In the genomic region with DNA sequence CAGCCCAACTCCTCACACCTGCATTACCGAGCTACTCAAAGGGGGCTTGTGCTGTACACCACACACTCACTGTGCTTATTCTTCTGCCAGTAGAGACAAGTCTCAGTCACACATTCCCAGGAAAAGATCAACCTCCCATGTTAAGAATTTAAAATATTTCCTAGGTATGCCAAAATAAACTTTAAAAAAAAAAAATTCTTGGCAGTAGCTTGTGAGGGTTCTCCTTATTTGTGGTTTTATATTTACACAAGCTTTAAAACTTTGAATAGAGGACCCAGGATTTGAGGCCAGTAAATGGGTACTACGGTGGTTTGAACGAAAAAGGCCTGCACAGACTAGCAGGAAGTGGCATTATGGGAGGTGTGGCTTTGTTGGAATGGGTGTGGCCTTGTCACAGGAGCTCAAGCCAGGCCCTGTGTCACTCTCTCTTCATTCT, we compare ENCODE assay signal across 19 mouse cellular contexts. TPM values are rescaled to one million over a fixed set of nuclear protein-coding genes. Genes with fewer than 3 reads are reported as not detected.
DNase-seq lines count a peak whose midpoint lies in the region; ATAC-seq lines count a peak whose summit lies in the region.
"Had no signal": no experiment of that assay in that cellular context is flagged by ENCODE, and none has a peak within 500 bp of the region (broad histone marks: within the 10 kb centered on the region; RNA-seq: fewer than 3 reads in every experiment).

No protein-coding gene starts in this region.

- no peak for DNase-seq in forebrain, embryonic 10.5 days (ENCODE audit: extremely low spot score, low spot score)
- no peak for DNase-seq in liver, embryonic 11.5 days (ENCODE audit: low spot score)
- DNase-seq in liver (no peak), ZHBTc4 (ENCODE audit: low read depth, low spot score) (peak; percentile 44)
- DNase-seq in neural tube, embryonic 10.5 days (ENCODE audit: extremely low spot score, low spot score) = no peak
- no peak for DNase-seq in adrenal gland, postnatal 10 days
- DNase-seq: gastrocnemius, adult 2 months; heart, adult 11 months; right cerebral cortex, postnatal 25 days; thymus, postnatal 4 days had no signal

- no peaks in the 10 kb centered on the region for H3K36me3 ChIP-seq in forebrain, embryonic 10.5 days (replicated peaks)
- H3K36me3 ChIP-seq in forebrain, embryonic 13.5 days (ENCODE audit: poor library complexity, severe bottlenecking) = no peaks in the 10 kb centered on the region
- H3K36me3 ChIP-seq in liver, embryonic 11.5 days (ENCODE audit: control insufficient read depth, insufficient read depth, low read length) = no peaks in the 10 kb centered on the region
- no peaks in the 10 kb centered on the region for H3K36me3 ChIP-seq in liver, embryonic 15.5 days (replicated peaks)
- H3K36me3 ChIP-seq: embryonic facial prominence, embryonic 15.5 days; hindbrain, embryonic 12.5 days; intestine, embryonic 15.5 days; neural tube, embryonic 13.5 days had no signal

- no peak overlapping the region for H3K9ac ChIP-seq in forebrain, embryonic 13.5 days
- H3K9ac ChIP-seq in liver, embryonic 11.5 days (ENCODE audit: low read depth, low read length) = no peak overlapping the region
- H3K9ac ChIP-seq in liver, embryonic 15.5 days = no peak overlapping the region
- H3K9ac ChIP-seq: embryonic facial prominence, embryonic 15.5 days; hindbrain, embryonic 12.5 days; intestine, embryonic 15.5 days; neural tube, embryonic 13.5 days had no signal

- H3K4me1 ChIP-seq in forebrain, embryonic 10.5 days = peaks cover 28% of the 10 kb centered on the region
- 0 out of 2 replicates have a peak, but pooled peaks cover 3% of the 10 kb centered on the region for H3K4me1 ChIP-seq in forebrain, embryonic 13.5 days
- H3K4me1 ChIP-seq in liver, embryonic 11.5 days (replicated peaks; ENCODE audit: control insufficient read depth, insufficient read depth, low read length) = peaks cover 18% of the 10 kb centered on the region
- peaks cover 42% of the 10 kb centered on the region for H3K4me1 ChIP-seq in liver, embryonic 15.5 days (replicated peaks)

- H3K27ac ChIP-seq in forebrain, embryonic 10.5 days = 0 out of 2 replicates have a peak overlapping the region, but pooled peaks have one; percentile 44
- H3K27ac ChIP-seq in forebrain, embryonic 13.5 days = no peak overlapping the region
- H3K27ac ChIP-seq in liver, embryonic 11.5 days (ENCODE audit: low read depth, low read length) = peak overlapping the region; percentile 90
- peak overlapping the region; percentile 84 for H3K27ac ChIP-seq in liver, embryonic 15.5 days (replicated peaks)
- H3K27ac ChIP-seq: embryonic facial prominence, embryonic 15.5 days; gastrocnemius, adult 2 months; hindbrain, embryonic 12.5 days; intestine, embryonic 15.5 days; neural tube, embryonic 13.5 days had no signal

- no peak overlapping the region for H3K4me3 ChIP-seq in forebrain, embryonic 10.5 days
- no peak overlapping the region for H3K4me3 ChIP-seq in forebrain, embryonic 13.5 days
- no peak overlapping the region for H3K4me3 ChIP-seq in liver, embryonic 11.5 days (ENCODE audit: low read depth, low read length)
- no peak overlapping the region for H3K4me3 ChIP-seq in liver, embryonic 15.5 days (replicated peaks)
- H3K4me3 ChIP-seq: embryonic facial prominence, embryonic 15.5 days; gastrocnemius, adult 2 months; hindbrain, embryonic 12.5 days; intestine, embryonic 15.5 days; neural tube, embryonic 13.5 days had no signal

- no peak overlapping the region for H3K4me2 ChIP-seq in forebrain, embryonic 13.5 days
- no peak overlapping the region for H3K4me2 ChIP-seq in liver, embryonic 11.5 days
- no peak overlapping the region for H3K4me2 ChIP-seq in liver, embryonic 15.5 days
- H3K4me2 ChIP-seq: embryonic facial prominence, embryonic 15.5 days; hindbrain, embryonic 12.5 days; intestine, embryonic 15.5 days; neural tube, embryonic 13.5 days had no signal

- peaks cover 4% of the 10 kb centered on the region; the same call in 1 of the 2 replicates for H3K9me3 ChIP-seq in forebrain, embryonic 10.5 days
- H3K9me3 ChIP-seq in forebrain, embryonic 13.5 days (replicated peaks) = no peaks in the 10 kb centered on the region
- no peaks in the 10 kb centered on the region; the same call in 1 of the 2 replicates for H3K9me3 ChIP-seq in liver, embryonic 11.5 days (ENCODE audit: control insufficient read depth, low read length)
- H3K9me3 ChIP-seq in liver, embryonic 15.5 days (replicated peaks) = 0 out of 2 replicates have a peak, but pooled peaks cover 3% of the 10 kb centered on the region
- H3K9me3 ChIP-seq: embryonic facial prominence, embryonic 15.5 days; hindbrain, embryonic 12.5 days; intestine, embryonic 15.5 days had no signal

- 92% methylated on average over 3 of the region's 3 CpGs for WGBS in forebrain, embryonic 10.5 days
- WGBS in forebrain, embryonic 13.5 days = 90% methylated on average over 3 of the region's 3 CpGs
- WGBS in liver, embryonic 11.5 days = 89% methylated on average over 3 of the region's 3 CpGs
- 76% methylated on average over 3 of the region's 3 CpGs for WGBS in liver, embryonic 15.5 days (ENCODE audit: insufficient replicate concordance)

- ATAC-seq in forebrain, embryonic 13.5 days = no peak
- ATAC-seq in liver, embryonic 11.5 days (replicated peaks; ENCODE audit: low FRiP score) = no peak
- ATAC-seq in liver, embryonic 15.5 days (ENCODE audit: insufficient read depth) = no peak
- ATAC-seq: forebrain, embryonic 16.5 days; intestine, embryonic 15.5 days had no signal

- no peaks in the 10 kb centered on the region for H3K27me3 ChIP-seq in forebrain, embryonic 10.5 days (ENCODE audit: poor library complexity, severe bottlenecking)
- H3K27me3 ChIP-seq in forebrain, embryonic 13.5 days = no peaks in the 10 kb centered on the region
- no peaks in the 10 kb centered on the region for H3K27me3 ChIP-seq in liver, embryonic 11.5 days (replicated peaks; ENCODE audit: control insufficient read depth, insufficient read depth, low read length)
- no peaks in the 10 kb centered on the region for H3K27me3 ChIP-seq in liver, embryonic 15.5 days
- H3K27me3 ChIP-seq: embryonic facial prominence, embryonic 15.5 days; hindbrain, embryonic 12.5 days; intestine, embryonic 15.5 days; neural tube, embryonic 13.5 days had no signal

RNA-seq across cellular contexts. Expression of a gene that starts 7.4 kb away (rescaled TPM):
- polyA plus RNA-seq in forebrain, embryonic 10.5 days (2016; fragmentation: Nextera tagmentation; extraction: Ambion mirVana) = 19.8 and 22.9 TPM in 2 replicates
- 31.6 and 38.5 TPM in 2 replicates for polyA plus RNA-seq in forebrain, embryonic 13.5 days (2015; fragmentation: Nextera tagmentation; extraction: Ambion mirVana)
- 18.9 and 19.5 TPM in 2 replicates for polyA plus RNA-seq in liver, embryonic 11.5 days (2014; fragmentation: Nextera tagmentation; extraction: Ambion mirVana)
- polyA plus RNA-seq in liver, embryonic 15.5 days (2015; fragmentation: Nextera tagmentation; extraction: Ambion mirVana) = 8.1 and 9.0 TPM in 2 replicates
- 10 to 100 TPM in 1 of 2 experiments, 1 to 10 TPM in 1; 5.5 to 12.2 TPM for total RNA-seq in adrenal gland, postnatal 10 days (2021)

RNA-seq across cellular contexts. Expression of a gene that starts 58.4 kb away (rescaled TPM):
- 1.2 and 2.5 TPM in 2 replicates for polyA plus RNA-seq in forebrain, embryonic 10.5 days (2016; fragmentation: Nextera tagmentation; extraction: Ambion mirVana)
- 3.5 and 10.1 TPM in 2 replicates for polyA plus RNA-seq in forebrain, embryonic 13.5 days (2015; fragmentation: Nextera tagmentation; extraction: Ambion mirVana)
- not detected in 2 replicates for polyA plus RNA-seq in liver, embryonic 11.5 days (2014; fragmentation: Nextera tagmentation; extraction: Ambion mirVana)
- polyA plus RNA-seq in liver, embryonic 15.5 days (2015; fragmentation: Nextera tagmentation; extraction: Ambion mirVana) = 1.1 TPM in 1 of 2 replicates, not detected in the other
- 1 to 10 TPM; 3.6 to 4.7 TPM for total RNA-seq in adrenal gland, postnatal 10 days (2021)
- polyA plus RNA-seq: limb, embryonic 14.5 days; testis, adult 2 months had no signal
